Mouse (Mus musculus): ENCODE measurements at regions not wholly inside any gene's neighbourhood (a gene's known extent, or its start where the extent isn't known, plus 50 kb on each side); places are given as distances from the start of the nearest gene placed in this dataset.
"Not testable (repeated sequence)": the region's sequence is repeated elsewhere in the genome, so short reads cannot be mapped to it uniquely, and the experiment has no call there.

GRCm38 (mm10) chr1:83970641-83971285 lies 393.2 kb downstream of the Pid1 start:
- no peak for DNase-seq (ENCODE audit: low read depth, low spot score)
- CTCF ChIA-PET: no interaction called here
- POLR2A ChIA-PET: no interaction called here
- in situ Hi-C loops (cut with MboI; ENCODE audit: low pct_unique_long_range_greater_than_20kb): no loop called here
- ATAC-seq: no peak
- peaks cover 7% of the 10 kb centered on the region for H3K27me3 ChIP-seq
- TF ChIP-seq CTCF (IDR thresholded peaks at IDR 0.05): no peak

- not testable (repeated sequence) for ATAC-seq
Measured at GRCm38 (mm10) chr1:83964631-83965030, 399.3 kb downstream of the Pid1 start.

GRCm38 (mm10) chr1:83961761-83962160 lies 402.2 kb downstream of the Pid1 start:
- H3K27me3 ChIP-seq: peaks cover under 1% of the 10 kb centered on the region
- ATAC-seq (no peak), DNase-seq (ENCODE audit: low read depth, low spot score) (peak; percentile 50)
- in situ Hi-C loops (cut with MboI; ENCODE audit: low pct_unique_long_range_greater_than_20kb): no loop called here
- ChIA-PET POLR2A (no interaction called here), CTCF (no interaction called here)
- TF ChIP-seq CTCF (IDR thresholded peaks at IDR 0.05): no peak

More at GRCm38 (mm10) chr1:83964631-83965030, 399.3 kb downstream of the Pid1 start:
- DNase-seq (ENCODE audit: low read depth, low spot score); in situ Hi-C loops (cut with MboI; ENCODE audit: low pct_unique_long_range_greater_than_20kb); H3K27me3 ChIP-seq: not testable (repeated sequence)
- POLR2A ChIA-PET: interaction anchor here (0.5 to 0.6 kb wide), 2 partner anchors 297 to 318 kb away, joined by 3 to 7 read pairs; no protein-coding TSS in a partner anchor
- CTCF ChIA-PET: interaction anchor here (0.7 kb wide), 1 partner anchor 94 kb away, joined by 3 read pairs; no protein-coding TSS in a partner anchor

GRCm38 (mm10) chr1:83959756-83960155 lies 404.2 kb downstream of the Pid1 start:
- in situ Hi-C loops (cut with MboI; ENCODE audit: low pct_unique_long_range_greater_than_20kb): no loop called here
- CTCF ChIA-PET: no interaction called here
- TF ChIP-seq CTCF (IDR thresholded peaks at IDR 0.05): no peak
- H3K27me3 ChIP-seq: peaks cover 17% of the 10 kb centered on the region
- POLR2A ChIA-PET: interaction anchor here (0.8 kb wide), 1 partner anchor 289 kb away, joined by 3 read pairs; no protein-coding TSS in a partner anchor
- DNase-seq (ENCODE audit: low read depth, low spot score): no peak
- ATAC-seq: no peak

- in situ Hi-C loops (cut with MboI; ENCODE audit: low pct_unique_long_range_greater_than_20kb): no loop called here
- H3K27me3 ChIP-seq: no peaks in the 10 kb centered on the region
- ATAC-seq: no peak
Measured at GRCm38 (mm10) chr1:83922900-83923299, 441.1 kb downstream of the Pid1 start.

GRCm38 (mm10) chr1:83915454-83915853 lies 448.5 kb downstream of the Pid1 start:
- no peak for TF ChIP-seq CTCF (IDR thresholded peaks at IDR 0.05)
- in situ Hi-C loops (cut with MboI; ENCODE audit: low pct_unique_long_range_greater_than_20kb): no loop called here
- no peak for ATAC-seq
- H3K27me3 ChIP-seq: no peaks in the 10 kb centered on the region
- CTCF ChIA-PET: no interaction called here
- POLR2A ChIA-PET: no interaction called here
- no peak for DNase-seq (ENCODE audit: low read depth, low spot score)

More at GRCm38 (mm10) chr1:83922900-83923299, 441.1 kb downstream of the Pid1 start:
- TF ChIP-seq CTCF (IDR thresholded peaks at IDR 0.05): no peak
- POLR2A ChIA-PET: no interaction called here
- CTCF ChIA-PET: no interaction called here
- no peak for DNase-seq (ENCODE audit: low read depth, low spot score)

GRCm38 (mm10) chr1:83907347-83907746 lies 456.6 kb downstream of the Pid1 start:
- ChIA-PET CTCF (interaction anchor here (1.7 kb wide), 1 partner anchor 36 kb away, joined by 3 read pairs; no protein-coding TSS in a partner anchor), POLR2A (interaction anchor here (0.6 kb wide), 1 partner anchor 74 kb away, joined by 4 read pairs; no protein-coding TSS in a partner anchor)
- TF ChIP-seq CTCF (IDR thresholded peaks at IDR 0.05): no peak
- DNase-seq (ENCODE audit: low read depth, low spot score) (no peak), ATAC-seq (no peak)
- in situ Hi-C loops (cut with MboI; ENCODE audit: low pct_unique_long_range_greater_than_20kb): no loop called here
- H3K27me3 ChIP-seq: no peaks in the 10 kb centered on the region

- ChIA-PET POLR2A (no interaction called here), CTCF (interaction anchor here (1.0 to 1.7 kb wide), 2 partner anchors 33 to 37 kb away, joined by 3 read pairs; no protein-coding TSS in a partner anchor)
- ATAC-seq (no peak), DNase-seq (ENCODE audit: low read depth, low spot score) (no peak)
- in situ Hi-C loops (cut with MboI; ENCODE audit: low pct_unique_long_range_greater_than_20kb): no loop called here
- H3K27me3 ChIP-seq: no peaks in the 10 kb centered on the region
- no peak for TF ChIP-seq CTCF (IDR thresholded peaks at IDR 0.05)
Measured at GRCm38 (mm10) chr1:83906906-83907305, 457.1 kb downstream of the Pid1 start.

GRCm38 (mm10) chr1:83900135-83900534 lies 463.8 kb downstream of the Pid1 start:
- in situ Hi-C loops (cut with MboI; ENCODE audit: low pct_unique_long_range_greater_than_20kb): no loop called here
- POLR2A ChIA-PET: no interaction called here
- DNase-seq (ENCODE audit: low read depth, low spot score): peak; percentile 17
- no peak for TF ChIP-seq CTCF (IDR thresholded peaks at IDR 0.05)
- CTCF ChIA-PET: no interaction called here
- no peaks in the 10 kb centered on the region for H3K27me3 ChIP-seq
- no peak for ATAC-seq

- in situ Hi-C loops (cut with MboI; ENCODE audit: low pct_unique_long_range_greater_than_20kb): no loop called here
- DNase-seq (ENCODE audit: low read depth, low spot score) (no peak), ATAC-seq (no peak)
- ChIA-PET CTCF (no interaction called here), POLR2A (no interaction called here)
- TF ChIP-seq CTCF (IDR thresholded peaks at IDR 0.05): no peak
- H3K27me3 ChIP-seq: peaks cover 4% of the 10 kb centered on the region
Measured at GRCm38 (mm10) chr1:83896650-83897049, 467.3 kb downstream of the Pid1 start.

GRCm38 (mm10) chr1:83879109-83879399 lies 471.1 kb upstream of the Sphkap start:
- H3K27me3 ChIP-seq: peaks cover 3% of the 10 kb centered on the region
- in situ Hi-C loops (cut with MboI; ENCODE audit: low pct_unique_long_range_greater_than_20kb): no loop called here
- ATAC-seq (no peak), DNase-seq (ENCODE audit: low read depth, low spot score) (no peak)
- ChIA-PET CTCF (no interaction called here), POLR2A (no interaction called here)
- no peak for TF ChIP-seq CTCF (IDR thresholded peaks at IDR 0.05)

Measured in Patski (cell line).